Mouse (Mus musculus) neutrophil, adult 5-6 weeks (primary cell): Measurements from ENCODE around the gene Ptprt. TPM values are rescaled to one million over a fixed set of nuclear protein-coding genes. Genes with fewer than 3 reads are reported as not detected.

Experiments used
- ATAC-seq: fragments of 151-379, 151-347 bp; 2 replicates; pipeline ENCODE4 v1.8.0; 2017; ENCODE audit warnings: mild to moderate bottlenecking, moderate TSS enrichment; ENCODE audit not compliant: insufficient number of reproducible peaks, poor library complexity, low FRiP score, severe bottlenecking; ENCODE audit errors: extremely low read depth
- total RNA-seq: library from RNA; stranded (forward); fragments of 200-1000 nt; gene quantifications from 2 replicates; pipeline ENCODE4 v1.2.3, GENCODE M21; 2017

The Ptprt gene
- total RNA-seq, 1 experiment from 2014 or later: not detected

- no peak for ATAC-seq
These were observed 47.5 kb downstream of the Ptprt start for GRCm38 (mm10) chr2:162613480-162613879.

GRCm38 (mm10) chr2:162602721-162603120 is 58.2 kb downstream of the Ptprt start:
- no peak for ATAC-seq

GRCm38 (mm10) chr2:162591388-162591787 is 69.6 kb downstream of the Ptprt start:
- no peak for ATAC-seq

GRCm38 (mm10) chr2:162581651-162582050 is 79.3 kb downstream of the Ptprt start:
- ATAC-seq: no peak

GRCm38 (mm10) chr2:162577819-162578218 is 83.1 kb downstream of the Ptprt start:
- ATAC-seq: no peak

GRCm38 (mm10) chr2:162572851-162573250 is 88.1 kb downstream of the Ptprt start:
- no peak for ATAC-seq

- no peak for ATAC-seq
These were observed 89.9 kb downstream of the Ptprt start for GRCm38 (mm10) chr2:162571037-162571436.

- no peak for ATAC-seq
These were observed 92.4 kb downstream of the Ptprt start for GRCm38 (mm10) chr2:162568308-162569100.

GRCm38 (mm10) chr2:162548312-162548711 is 112.6 kb downstream of the Ptprt start:
- ATAC-seq: no peak

- ATAC-seq: no peak
These were observed 129.3 kb downstream of the Ptprt start for GRCm38 (mm10) chr2:162531638-162532037.

- no peak for ATAC-seq
These were observed 132.0 kb downstream of the Ptprt start for GRCm38 (mm10) chr2:162528911-162529310.

- ATAC-seq: no peak
These were observed 145.0 kb downstream of the Ptprt start for GRCm38 (mm10) chr2:162515993-162516392.

- no peak for ATAC-seq
These were observed 147.9 kb downstream of the Ptprt start for GRCm38 (mm10) chr2:162513072-162513471.

- no peak for ATAC-seq
These were observed 148.9 kb downstream of the Ptprt start for GRCm38 (mm10) chr2:162512094-162512493.

- no peak for ATAC-seq
These were observed 151.9 kb downstream of the Ptprt start for GRCm38 (mm10) chr2:162509016-162509415.

- ATAC-seq: no peak
These were observed 153.3 kb downstream of the Ptprt start for GRCm38 (mm10) chr2:162507664-162508063.

- no peak for ATAC-seq
These were observed 156.1 kb downstream of the Ptprt start for GRCm38 (mm10) chr2:162504850-162505249.

- no peak for ATAC-seq
These were observed 161.4 kb downstream of the Ptprt start for GRCm38 (mm10) chr2:162499501-162499915.

GRCm38 (mm10) chr2:162498191-162498590 is 162.8 kb downstream of the Ptprt start:
- no peak for ATAC-seq

GRCm38 (mm10) chr2:162484036-162484435 is 176.9 kb downstream of the Ptprt start:
- no peak for ATAC-seq

- ATAC-seq: no peak
These were observed 217.8 kb downstream of the Ptprt start for GRCm38 (mm10) chr2:162443106-162443505.
